Mouse (Mus musculus) forebrain, embryonic 11.5 days (tissue): ENCODE measurements around the gene Gm20716. TPM values are rescaled to one million over a fixed set of nuclear protein-coding genes. Genes with fewer than 3 reads are reported as not detected.

Source experiments
- ATAC-seq: fragments of 200-750 bp; cut with Nextera tagmentation; replicated peaks from 2 replicates; pipeline ENCODE4 v1.8.0; 2017; ENCODE audit warnings: moderate TSS enrichment; ENCODE audit not compliant: low FRiP score
- DNase-seq: peaks from one replicate; pipeline ENCODE4 v3.0.0-alpha.2; 2017; ENCODE audit warnings: low spot score
- H3K27ac ChIP-seq: fragments of 300-500 bp; sonication (generic); 2 replicates; pipeline ENCODE4 v1.5.1; 2014; ENCODE audit warnings: low read depth, low read length
- H3K27me3 ChIP-seq: fragments of 300-500 bp; sonication (generic); 2 replicates; pipeline ENCODE4 v1.6.1; 2014; ENCODE audit warnings: mild to moderate bottlenecking, low read length, mixed read lengths; ENCODE audit not compliant: control insufficient read depth, insufficient read depth
- H3K36me3 ChIP-seq: fragments of 300-500 bp; sonication (generic); 2 replicates; pipeline ENCODE4 v1.6.1; 2014; ENCODE audit warnings: mild to moderate bottlenecking, low read length, moderate library complexity, mixed read lengths; ENCODE audit not compliant: control insufficient read depth, insufficient read depth
- H3K4me1 ChIP-seq: fragments of 300-500 bp; sonication (generic); replicated peaks from 2 replicates; pipeline ENCODE4 v1.6.1; 2014; ENCODE audit warnings: low read length, mixed read lengths; ENCODE audit not compliant: control insufficient read depth, insufficient read depth
- H3K4me2 ChIP-seq: fragments of 300-500 bp; sonication (generic); 2 replicates; pipeline ENCODE4 v1.6.1; 2014; ENCODE audit warnings: low read depth, mild to moderate bottlenecking, low read length, moderate library complexity, mixed read lengths; ENCODE audit not compliant: severe bottlenecking
- H3K4me3 ChIP-seq: fragments of 300-500 bp; sonication (generic); 2 replicates; pipeline ENCODE4 v1.5.1; 2014; ENCODE audit warnings: low read depth, low read length
- H3K9ac ChIP-seq: fragments of 300-500 bp; sonication (generic); 2 replicates; pipeline ENCODE4 v1.6.1; 2014; ENCODE audit warnings: low read length
- H3K9me3 ChIP-seq: fragments of 300-500 bp; sonication (generic); 2 replicates; pipeline ENCODE4 v1.6.1; 2016; ENCODE audit warnings: low read length, mixed read lengths; ENCODE audit not compliant: control insufficient read depth
- WGBS: fragments of 180-500 bp; shearing (Covaris S2); extraction: QIAGEN DNeasy Blood & Tissue Kit; methylation state at CpG from one replicate; pipeline ENCODE4 v1.1.7; 2014; 5-methylcytosine and 5-hydroxymethylcytosine counted together
- polyA plus RNA-seq: library from polyadenylated mRNA; unstranded; fragments of >200 nt; fragmentation: Nextera tagmentation; extraction: Ambion mirVana; gene quantifications from 2 replicates; pipeline ENCODE4 v1.2.1, GENCODE M21; 2014

Gene Gm20716
- polyA plus RNA-seq, 1 experiment from 2014 or later = 30.3 TPM

- DNase-seq = no peak
- H3K4me1 ChIP-seq = no peaks in the 10 kb centered on the region; the same call in 1 of the 2 replicates
- H3K9ac ChIP-seq = no peak overlapping the region
- 81% methylated on average over 3 of the region's 3 CpGs for WGBS
- H3K4me2 ChIP-seq = no peak overlapping the region
- no peak overlapping the region for H3K27ac ChIP-seq
- H3K9me3 ChIP-seq = no peaks in the 10 kb centered on the region
- no peaks in the 10 kb centered on the region for H3K36me3 ChIP-seq
- no peak overlapping the region for H3K4me3 ChIP-seq
- no peak for ATAC-seq
- no peaks in the 10 kb centered on the region for H3K27me3 ChIP-seq
Observed at GRCm38 (mm10) chr2:168256506-168256905, 26.3 kb upstream of the Gm20716 start.

GRCm38 (mm10) chr2:168253822-168254221 is 23.7 kb upstream of the Gm20716 start:
- Histone ChIP-seq H3K36me3 (no peaks in the 10 kb centered on the region), H3K4me3 (no peak overlapping the region), H3K4me2 (no peak overlapping the region), H3K27ac (no peak overlapping the region), H3K4me1 (no peaks in the 10 kb centered on the region; the same call in 1 of the 2 replicates), H3K27me3 (no peaks in the 10 kb centered on the region), H3K9ac (no peak overlapping the region), H3K9me3 (no peaks in the 10 kb centered on the region)
- 74% methylated on average over 7 of the region's 7 CpGs for WGBS
- ATAC-seq (peak; percentile 54), DNase-seq (no peak)

- no peaks in the 10 kb centered on the region for H3K36me3 ChIP-seq
- ATAC-seq (no peak), DNase-seq (peak; percentile 80)
- no peaks in the 10 kb centered on the region; the same call in 1 of the 2 replicates for H3K4me1 ChIP-seq
- H3K4me3 ChIP-seq = no peak overlapping the region
- WGBS = 15% methylated on average over 16 of the region's 16 CpGs
- H3K9me3 ChIP-seq = no peaks in the 10 kb centered on the region
- no peak overlapping the region for H3K27ac ChIP-seq
- H3K27me3 ChIP-seq = no peaks in the 10 kb centered on the region
- H3K4me2 ChIP-seq = peak overlapping the region; percentile 36; the same call in 1 of the 2 replicates
- no peak overlapping the region; the same call in 1 of the 2 replicates for H3K9ac ChIP-seq
Observed at GRCm38 (mm10) chr2:168252639-168253292, 22.6 kb upstream of the Gm20716 start.

GRCm38 (mm10) chr2:168250270-168250669 is 20.1 kb upstream of the Gm20716 start:
- Histone ChIP-seq H3K9ac (no peak overlapping the region), H3K9me3 (no peaks in the 10 kb centered on the region), H3K4me2 (no peak overlapping the region), H3K36me3 (no peaks in the 10 kb centered on the region), H3K27ac (no peak overlapping the region), H3K4me3 (no peak overlapping the region), H3K4me1 (no peaks in the 10 kb centered on the region; the same call in 1 of the 2 replicates), H3K27me3 (no peaks in the 10 kb centered on the region)
- ATAC-seq (no peak), DNase-seq (peak; percentile 90)
- WGBS = 14% methylated on average over 8 of the region's 8 CpGs

- no peak overlapping the region for H3K4me2 ChIP-seq
- no peaks in the 10 kb centered on the region for H3K36me3 ChIP-seq
- no peak overlapping the region for H3K9ac ChIP-seq
- no peaks in the 10 kb centered on the region; the same call in 1 of the 2 replicates for H3K4me1 ChIP-seq
- 12% methylated on average over 2 of the region's 2 CpGs for WGBS
- no peaks in the 10 kb centered on the region for H3K9me3 ChIP-seq
- no peak overlapping the region for H3K4me3 ChIP-seq
- H3K27ac ChIP-seq = no peak overlapping the region
- DNase-seq (peak; percentile 70), ATAC-seq (no peak)
- no peaks in the 10 kb centered on the region for H3K27me3 ChIP-seq
Observed at GRCm38 (mm10) chr2:168248856-168249245, 18.7 kb upstream of the Gm20716 start.

- DNase-seq (no peak), ATAC-seq (no peak)
- Histone ChIP-seq H3K27me3 (no peaks in the 10 kb centered on the region), H3K4me2 (no peak overlapping the region), H3K27ac (no peak overlapping the region), H3K4me1 (no peaks in the 10 kb centered on the region; the same call in 1 of the 2 replicates), H3K9ac (no peak overlapping the region), H3K36me3 (no peaks in the 10 kb centered on the region), H3K9me3 (no peaks in the 10 kb centered on the region), H3K4me3 (no peak overlapping the region)
- 76% methylated on average over 8 of the region's 8 CpGs for WGBS
Observed at GRCm38 (mm10) chr2:168248167-168248855, 18.1 kb upstream of the Gm20716 start.

- H3K27ac ChIP-seq = no peak overlapping the region
- H3K4me3 ChIP-seq = no peak overlapping the region
- H3K9me3 ChIP-seq = no peaks in the 10 kb centered on the region
- 33% methylated on average over 8 of the region's 8 CpGs for WGBS
- DNase-seq = no peak
- ATAC-seq = no peak
- no peaks in the 10 kb centered on the region for H3K4me1 ChIP-seq
- H3K27me3 ChIP-seq = no peaks in the 10 kb centered on the region
- no peaks in the 10 kb centered on the region for H3K36me3 ChIP-seq
- H3K9ac ChIP-seq = no peak overlapping the region
- no peak overlapping the region for H3K4me2 ChIP-seq
Observed at GRCm38 (mm10) chr2:168245571-168245970, 15.4 kb upstream of the Gm20716 start.

GRCm38 (mm10) chr2:168243278-168243677 is 13.1 kb upstream of the Gm20716 start:
- Histone ChIP-seq H3K36me3 (no peaks in the 10 kb centered on the region), H3K9ac (no peak overlapping the region), H3K4me1 (no peaks in the 10 kb centered on the region), H3K27ac (no peak overlapping the region), H3K4me3 (no peak overlapping the region), H3K4me2 (no peak overlapping the region), H3K27me3 (no peaks in the 10 kb centered on the region), H3K9me3 (no peaks in the 10 kb centered on the region)
- no peak for DNase-seq
- ATAC-seq = no peak
- 75% methylated on average over 4 of the region's 4 CpGs for WGBS
